Mouse (Mus musculus): Measurements from ENCODE around the gene Golt1a.
A peak's percentile ranks its signal among the peaks of the same experiment; 100 is the strongest.

The Golt1a gene

DNA sequence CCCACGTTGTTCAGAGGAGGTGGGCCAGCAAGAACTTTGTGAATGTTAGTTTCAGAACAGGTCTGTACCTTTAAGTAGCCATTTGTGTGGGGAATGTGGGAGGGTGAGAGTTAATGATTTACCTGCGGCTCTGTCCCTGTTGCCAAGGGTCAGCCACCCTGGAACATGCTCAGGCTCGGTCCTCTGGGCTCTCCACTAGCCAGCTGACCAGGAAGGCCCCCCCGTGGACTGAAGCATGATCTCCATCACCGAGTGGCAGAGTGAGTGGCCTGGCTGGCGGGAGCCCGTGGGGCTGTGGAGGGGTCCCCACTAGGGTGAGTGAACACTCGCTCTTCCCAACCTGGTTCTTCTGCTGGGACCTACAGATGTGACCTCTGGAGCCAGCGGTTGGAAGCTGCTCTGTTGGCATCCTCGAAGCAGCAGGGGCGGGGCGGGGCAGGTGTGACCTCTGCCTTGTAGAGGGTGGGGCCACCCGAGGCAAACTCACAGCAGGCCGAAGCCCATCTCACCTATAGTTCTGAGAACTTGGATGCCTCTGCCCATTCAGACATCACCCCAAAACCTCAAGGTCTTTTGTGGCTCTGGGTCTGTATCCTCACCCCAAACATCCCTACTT, at the start of gene Golt1a:
Gene Golt1a (plus strand): TSS at position 149 of the 616 bp plus-strand sequence.
- H3K4me3 ChIP-seq (replicated peaks; ENCODE audit: low read length) = no peak within 1 kb of the TSS
- no peaks in the 10 kb centered on the region for H3K9me3 ChIP-seq (ENCODE audit: low read length)
- H3K36me3 ChIP-seq (ENCODE audit: insufficient read depth, low read length) = no peaks in the 10 kb centered on the region
- TF ChIP-seq CTCF (conservative IDR thresholded peaks at IDR 0.05; ENCODE audit: low read length) (no peak), NANOG (IDR thresholded peaks at IDR 0.05; ENCODE audit: borderline replicate concordance, low read length) (no peak), POU5F1 (IDR thresholded peaks at IDR 0.05; ENCODE audit: borderline replicate concordance, low read length) (no peak)
- H3K27me3 ChIP-seq (ENCODE audit: insufficient read depth, low read length) = peaks cover 26% of the 10 kb centered on the region
- peaks cover 38% of the 10 kb centered on the region for H3K4me1 ChIP-seq (replicated peaks; ENCODE audit: low read depth, low read length)

DNA sequence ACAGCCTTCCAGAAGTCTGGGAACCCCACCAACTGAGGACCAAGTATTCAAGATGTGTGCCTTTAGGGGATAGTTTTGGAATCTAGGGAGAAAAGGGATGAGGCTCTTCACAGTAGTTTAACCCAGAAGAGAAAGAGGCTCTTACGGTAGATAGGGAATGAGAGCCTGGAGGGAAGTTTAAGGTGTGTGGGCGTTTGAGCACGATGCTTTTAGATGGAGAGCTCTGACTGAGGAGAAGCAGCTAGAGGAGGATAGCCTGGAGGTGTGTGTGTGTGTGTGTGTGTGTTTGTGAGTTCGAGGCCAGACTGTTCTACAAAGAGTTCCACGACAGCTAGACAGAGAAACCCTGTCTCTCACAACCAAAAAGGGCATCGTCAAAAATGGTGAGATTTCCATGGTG, 47.0 kb upstream of the Golt1a start:
- TF ChIP-seq CTCF (conservative IDR thresholded peaks at IDR 0.05; ENCODE audit: low read length) = no peak
- no peak for TF ChIP-seq POU5F1 (IDR thresholded peaks at IDR 0.05; ENCODE audit: borderline replicate concordance, low read length)
- TF ChIP-seq NANOG (IDR thresholded peaks at IDR 0.05; ENCODE audit: borderline replicate concordance, low read length) = no peak
- Histone ChIP-seq H3K9me3 (ENCODE audit: low read length) (no peaks in the 10 kb centered on the region), H3K36me3 (ENCODE audit: insufficient read depth, low read length) (no peaks in the 10 kb centered on the region), H3K27me3 (ENCODE audit: insufficient read depth, low read length) (peaks cover 29% of the 10 kb centered on the region), H3K4me1 (replicated peaks; ENCODE audit: low read depth, low read length) (peaks cover 42% of the 10 kb centered on the region), H3K4me3 (replicated peaks; ENCODE audit: low read length) (no peak overlapping the region)

DNA sequence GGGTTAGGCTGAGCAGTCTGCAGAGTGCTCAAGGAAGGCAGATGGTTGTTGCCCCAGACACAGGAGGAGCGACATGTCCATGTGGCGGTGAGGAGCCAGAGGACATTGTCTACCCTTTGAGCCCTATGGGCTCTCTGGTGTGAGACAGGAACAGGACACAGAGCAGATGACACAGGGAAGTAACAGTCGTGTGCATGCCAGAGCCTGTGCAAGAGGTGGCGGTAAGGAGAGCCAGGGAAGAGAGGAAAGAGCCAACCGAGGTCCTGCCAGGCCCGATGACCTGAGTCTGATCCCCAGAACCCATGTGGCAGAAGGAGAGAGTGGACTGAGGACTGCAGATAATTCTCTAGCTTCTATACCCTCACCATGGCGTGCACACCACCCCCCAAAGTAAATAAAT, 46.5 kb upstream of the Golt1a start:
- H3K4me3 ChIP-seq (replicated peaks; ENCODE audit: low read length) = no peak overlapping the region
- no peaks in the 10 kb centered on the region for H3K36me3 ChIP-seq (ENCODE audit: insufficient read depth, low read length)
- peaks cover 29% of the 10 kb centered on the region for H3K27me3 ChIP-seq (ENCODE audit: insufficient read depth, low read length)
- TF ChIP-seq NANOG (IDR thresholded peaks at IDR 0.05; ENCODE audit: borderline replicate concordance, low read length) (no peak), POU5F1 (IDR thresholded peaks at IDR 0.05; ENCODE audit: borderline replicate concordance, low read length) (no peak), CTCF (conservative IDR thresholded peaks at IDR 0.05; ENCODE audit: low read length) (no peak)
- H3K9me3 ChIP-seq (ENCODE audit: low read length) = no peaks in the 10 kb centered on the region
- peaks cover 46% of the 10 kb centered on the region for H3K4me1 ChIP-seq (replicated peaks; ENCODE audit: low read depth, low read length)

DNA sequence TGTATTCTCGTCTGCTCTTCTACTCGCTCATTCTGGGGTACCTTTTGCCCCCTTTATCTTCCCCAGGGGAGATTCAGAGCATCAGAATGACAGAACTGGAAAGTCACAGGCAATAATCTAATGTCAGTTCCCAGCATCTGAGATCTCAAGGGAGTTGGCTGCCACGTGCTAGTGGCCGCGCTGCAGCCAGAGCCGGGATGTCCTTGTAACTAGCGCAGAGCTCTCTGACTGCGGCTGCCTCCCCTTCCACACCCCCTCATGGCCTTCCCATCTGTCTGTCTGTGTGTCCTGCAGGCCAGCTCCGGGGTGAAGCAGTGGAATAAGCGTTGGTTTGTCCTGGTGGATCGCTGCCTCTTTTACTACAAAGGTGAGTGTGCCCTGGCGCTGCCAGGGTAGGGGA, 45.2 kb upstream of the Golt1a start:
- TF ChIP-seq POU5F1 (IDR thresholded peaks at IDR 0.05; ENCODE audit: borderline replicate concordance, low read length) (no peak), CTCF (conservative IDR thresholded peaks at IDR 0.05; ENCODE audit: low read length) (no peak), NANOG (IDR thresholded peaks at IDR 0.05; ENCODE audit: borderline replicate concordance, low read length) (no peak)
- H3K27me3 ChIP-seq (ENCODE audit: insufficient read depth, low read length) = peaks cover 33% of the 10 kb centered on the region
- no peaks in the 10 kb centered on the region for H3K36me3 ChIP-seq (ENCODE audit: insufficient read depth, low read length)
- H3K4me1 ChIP-seq (replicated peaks; ENCODE audit: low read depth, low read length) = peaks cover 49% of the 10 kb centered on the region
- H3K4me3 ChIP-seq (replicated peaks; ENCODE audit: low read length) = no peak overlapping the region
- no peaks in the 10 kb centered on the region for H3K9me3 ChIP-seq (ENCODE audit: low read length)

GRCm38 (mm10) chr1:133265114-133265766, 44.4 kb upstream of the Golt1a start:
- no peaks in the 10 kb centered on the region for H3K36me3 ChIP-seq (ENCODE audit: insufficient read depth, low read length)
- TF ChIP-seq CTCF (conservative IDR thresholded peaks at IDR 0.05; ENCODE audit: low read length) (peak; percentile 7; the same call in 1 of the 2 replicates), POU5F1 (IDR thresholded peaks at IDR 0.05; ENCODE audit: borderline replicate concordance, low read length) (no peak), NANOG (IDR thresholded peaks at IDR 0.05; ENCODE audit: borderline replicate concordance, low read length) (no peak)
- no peaks in the 10 kb centered on the region for H3K9me3 ChIP-seq (ENCODE audit: low read length)

DNA sequence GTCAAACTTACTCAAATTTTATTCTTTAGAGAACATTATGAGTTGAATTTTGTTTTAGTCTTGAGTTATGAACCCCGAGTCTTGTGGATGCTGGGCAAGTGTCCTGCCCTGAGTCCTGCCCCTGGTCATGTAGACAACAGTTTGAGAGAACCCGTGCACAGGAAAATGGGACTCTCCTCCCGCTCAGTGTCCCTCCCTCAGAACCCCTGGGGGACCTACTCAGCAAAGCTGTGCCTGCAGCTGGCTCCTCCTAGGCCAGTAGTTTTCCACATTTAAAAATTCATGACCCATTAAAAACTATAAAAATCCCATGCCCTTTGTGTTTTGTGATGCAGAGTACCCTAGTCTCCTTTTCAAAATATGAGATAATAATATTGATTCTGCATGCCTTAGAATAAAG, 42.5 kb upstream of the Golt1a start:
- TF ChIP-seq POU5F1 (IDR thresholded peaks at IDR 0.05; ENCODE audit: borderline replicate concordance, low read length) = no peak
- TF ChIP-seq NANOG (IDR thresholded peaks at IDR 0.05; ENCODE audit: borderline replicate concordance, low read length) = no peak
- no peak for TF ChIP-seq CTCF (conservative IDR thresholded peaks at IDR 0.05; ENCODE audit: low read length)
- H3K4me1 ChIP-seq (replicated peaks; ENCODE audit: low read depth, low read length) = peaks cover 59% of the 10 kb centered on the region
- H3K4me3 ChIP-seq (replicated peaks; ENCODE audit: low read length) = no peak overlapping the region
- H3K27me3 ChIP-seq (ENCODE audit: insufficient read depth, low read length) = peaks cover 35% of the 10 kb centered on the region
- no peaks in the 10 kb centered on the region for H3K36me3 ChIP-seq (ENCODE audit: insufficient read depth, low read length)
- no peaks in the 10 kb centered on the region for H3K9me3 ChIP-seq (ENCODE audit: low read length)

More at GRCm38 (mm10) chr1:133265114-133265766, 44.4 kb upstream of the Golt1a start:
- H3K4me1 ChIP-seq (replicated peaks; ENCODE audit: low read depth, low read length) = peaks cover 58% of the 10 kb centered on the region
- 0 out of 2 replicates have a peak overlapping the region, but pooled peaks have one; percentile 10 for H3K4me3 ChIP-seq (replicated peaks; ENCODE audit: low read length)
- H3K27me3 ChIP-seq (ENCODE audit: insufficient read depth, low read length) = peaks cover 39% of the 10 kb centered on the region

- peaks cover 30% of the 10 kb centered on the region for H3K27me3 ChIP-seq (ENCODE audit: insufficient read depth, low read length)
- TF ChIP-seq CTCF (conservative IDR thresholded peaks at IDR 0.05; ENCODE audit: low read length) = no peak
- no peak for TF ChIP-seq POU5F1 (IDR thresholded peaks at IDR 0.05; ENCODE audit: borderline replicate concordance, low read length)
- TF ChIP-seq NANOG (IDR thresholded peaks at IDR 0.05; ENCODE audit: borderline replicate concordance, low read length) = no peak
- H3K4me3 ChIP-seq (replicated peaks; ENCODE audit: low read length) = no peak overlapping the region
- H3K36me3 ChIP-seq (ENCODE audit: insufficient read depth, low read length) = no peaks in the 10 kb centered on the region
- H3K4me1 ChIP-seq (replicated peaks; ENCODE audit: low read depth, low read length) = peaks cover 59% of the 10 kb centered on the region
- no peaks in the 10 kb centered on the region for H3K9me3 ChIP-seq (ENCODE audit: low read length)
Measured at GRCm38 (mm10) chr1:133267813-133268492, 41.6 kb upstream of the Golt1a start.

DNA sequence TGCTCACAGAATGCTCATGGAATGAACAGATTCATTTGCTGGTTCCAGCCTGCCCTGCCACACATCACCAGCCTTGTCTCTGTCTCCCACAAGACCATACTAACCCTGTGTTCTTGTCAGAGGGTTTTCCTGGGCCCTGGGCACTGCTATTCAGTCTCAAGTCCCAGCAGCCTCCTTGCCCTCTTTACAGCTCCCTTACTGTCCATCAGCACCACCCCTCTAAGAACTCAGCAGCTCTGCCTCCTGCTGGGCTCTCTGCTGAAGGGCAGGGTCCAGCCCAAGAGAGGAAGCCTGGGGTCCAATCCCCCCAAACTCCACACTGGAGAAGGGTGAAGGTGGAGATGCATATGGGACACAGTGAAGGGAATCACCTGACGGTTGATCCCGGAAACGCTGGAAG, 41.1 kb upstream of the Golt1a start:
- Histone ChIP-seq H3K27me3 (ENCODE audit: insufficient read depth, low read length) (peaks cover 31% of the 10 kb centered on the region), H3K36me3 (ENCODE audit: insufficient read depth, low read length) (no peaks in the 10 kb centered on the region), H3K4me3 (replicated peaks; ENCODE audit: low read length) (no peak overlapping the region), H3K4me1 (replicated peaks; ENCODE audit: low read depth, low read length) (peaks cover 60% of the 10 kb centered on the region), H3K9me3 (ENCODE audit: low read length) (no peaks in the 10 kb centered on the region)
- no peak for TF ChIP-seq CTCF (conservative IDR thresholded peaks at IDR 0.05; ENCODE audit: low read length)
- no peak for TF ChIP-seq POU5F1 (IDR thresholded peaks at IDR 0.05; ENCODE audit: borderline replicate concordance, low read length)
- no peak for TF ChIP-seq NANOG (IDR thresholded peaks at IDR 0.05; ENCODE audit: borderline replicate concordance, low read length)
